Mouse (Mus musculus) urinary bladder, postnatal 25 days (tissue): ENCODE measurements at regions not wholly inside any gene's neighbourhood (a gene's known extent, or its start where the extent isn't known, plus 50 kb on each side); places are given as distances from the start of the nearest gene placed in this dataset.

Source experiments
- DNase-seq: peaks from one replicate; pipeline ENCODE4 v3.0.0; 2022; ENCODE audit warnings: low spot score

- no peak for DNase-seq
Observed at GRCm38 (mm10) chr12:25262461-25262860, 165.5 kb upstream of the Id2 start.

GRCm38 (mm10) chr12:25259123-25259522 is 162.2 kb upstream of the Id2 start:
- DNase-seq = no peak

DNA sequence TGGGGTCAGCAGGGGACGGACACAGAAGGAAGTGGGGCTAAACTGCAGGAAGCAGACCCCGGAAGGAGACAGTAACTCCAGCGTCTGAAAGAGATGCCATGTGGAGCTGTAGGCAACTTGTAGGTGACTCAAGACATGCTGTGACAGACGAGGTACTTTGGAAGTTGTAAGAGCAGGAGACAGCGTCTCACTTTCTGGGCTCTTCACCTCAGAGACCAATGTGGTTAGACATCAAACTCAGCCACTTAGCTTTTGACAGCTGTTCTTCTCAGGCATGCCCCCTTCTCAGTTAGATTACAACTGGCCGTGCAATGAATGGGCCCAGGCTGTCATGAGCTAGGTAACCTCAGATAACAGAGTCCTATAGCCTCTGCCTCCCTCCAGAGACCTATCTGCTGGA is 159.3 kb upstream of the Id2 start:
- no peak for DNase-seq

GRCm38 (mm10) chr12:25254716-25255115 is 157.8 kb upstream of the Id2 start:
- no peak for DNase-seq

GRCm38 (mm10) chr12:25252776-25253510 is 156.0 kb upstream of the Id2 start:
- no peak for DNase-seq

DNA sequence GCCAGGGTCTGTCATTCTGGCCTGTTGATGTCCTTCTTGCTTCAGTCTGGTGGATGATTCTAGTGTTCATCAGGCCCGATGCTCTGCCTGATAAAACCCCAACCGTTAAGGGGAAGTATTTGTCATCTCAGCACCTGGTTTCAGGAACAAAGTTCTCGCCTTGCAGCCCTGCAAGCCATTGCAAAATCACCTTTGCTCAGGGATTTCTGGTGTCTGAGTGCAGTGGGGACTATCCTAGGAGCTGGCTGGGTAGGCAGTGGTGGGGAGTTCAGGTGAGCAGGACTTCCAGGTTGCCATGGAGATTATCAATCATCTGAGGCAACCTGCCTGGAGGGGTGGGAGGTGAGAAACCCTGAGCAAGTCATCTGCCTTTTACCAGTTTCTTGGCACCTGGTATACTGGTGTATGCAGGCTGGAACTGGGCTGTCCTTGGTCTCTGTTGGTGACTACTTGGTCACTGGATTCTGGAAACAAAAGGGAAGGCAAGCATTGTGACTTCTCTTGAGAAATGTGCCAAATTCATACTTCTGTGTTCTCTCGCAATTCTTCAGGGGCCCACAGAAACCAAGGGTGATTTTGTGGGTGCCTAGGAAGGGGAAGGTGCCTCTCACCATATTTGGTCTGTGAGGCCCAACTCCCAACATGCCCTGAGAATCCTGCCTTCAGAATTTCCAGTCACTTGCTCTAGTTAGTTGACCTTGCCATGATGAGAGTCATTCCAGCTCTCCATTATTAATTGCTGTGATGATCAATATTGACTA is 154.7 kb upstream of the Id2 start:
- no peak for DNase-seq

DNA sequence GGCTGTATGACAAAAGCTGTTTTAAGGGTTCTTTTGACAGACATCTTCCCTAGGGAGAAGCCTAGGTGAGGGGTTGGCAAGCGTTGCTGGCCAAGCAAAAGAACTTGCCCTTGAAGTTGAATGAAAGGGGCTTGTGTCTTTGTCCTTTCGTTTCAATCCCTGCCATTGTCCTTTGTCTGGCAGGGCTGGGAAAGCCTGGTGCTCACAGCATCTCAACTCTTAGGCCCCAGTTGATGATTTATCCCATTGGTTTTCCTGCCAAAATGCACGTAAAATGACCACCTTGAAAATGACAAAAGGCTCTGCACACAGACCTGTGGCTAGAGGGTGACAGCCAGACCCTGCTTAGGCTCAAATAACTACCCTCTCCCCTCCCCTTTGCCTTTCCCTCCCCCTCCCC is 153.9 kb upstream of the Id2 start:
- DNase-seq = no peak

- DNase-seq = no peak
Observed at GRCm38 (mm10) chr12:25248681-25249366, 151.9 kb upstream of the Id2 start.

DNA sequence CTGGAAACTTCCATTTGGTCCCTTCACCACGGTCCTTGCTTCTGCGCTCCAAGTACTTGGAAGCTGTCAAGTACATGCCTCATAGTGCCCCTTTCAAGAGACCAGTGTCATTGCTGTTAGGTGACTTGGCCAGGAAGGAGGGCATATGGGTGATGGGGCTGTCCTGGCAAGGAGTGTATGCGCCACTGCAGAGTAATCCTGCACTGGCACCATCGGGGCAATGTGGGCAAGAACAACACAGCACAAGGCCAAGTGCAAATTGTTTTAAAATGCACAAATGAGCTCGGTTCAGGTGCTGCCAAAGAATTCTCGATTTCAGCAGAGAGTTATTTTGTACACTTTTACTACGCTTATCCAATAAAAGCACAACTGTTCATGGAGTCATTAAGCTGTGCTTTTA is 149.6 kb upstream of the Id2 start:
- no peak for DNase-seq

GRCm38 (mm10) chr12:25245661-25246060 is 148.7 kb upstream of the Id2 start:
- no peak for DNase-seq

- no peak for DNase-seq
Observed at GRCm38 (mm10) chr12:25245251-25245650, 148.3 kb upstream of the Id2 start.

DNA sequence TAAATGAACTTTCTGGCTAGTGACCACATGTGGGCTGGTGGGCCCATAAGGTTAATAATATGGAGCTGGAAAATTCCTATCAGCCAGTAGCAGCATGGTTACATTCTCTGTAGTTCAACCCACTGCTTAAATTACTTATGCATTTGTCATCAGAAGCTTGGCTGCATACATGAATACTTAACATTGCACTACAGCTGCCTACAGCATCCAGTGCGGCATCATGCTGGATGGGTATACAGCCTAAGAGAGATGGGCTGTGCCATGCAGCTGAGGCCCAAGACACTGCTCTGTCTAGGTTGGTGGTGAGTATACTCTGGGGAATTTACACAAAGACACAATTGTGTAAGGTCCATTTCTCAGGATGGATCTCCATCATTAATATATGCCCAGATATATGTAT is 147.7 kb upstream of the Id2 start:
- DNase-seq = no peak

GRCm38 (mm10) chr12:25243901-25244300 is 147.0 kb upstream of the Id2 start:
- no peak for DNase-seq

GRCm38 (mm10) chr12:25242369-25242768 is 145.4 kb upstream of the Id2 start:
- DNase-seq = no peak

GRCm38 (mm10) chr12:25241675-25242074 is 144.7 kb upstream of the Id2 start:
- no peak for DNase-seq

GRCm38 (mm10) chr12:25240796-25241195 is 143.9 kb upstream of the Id2 start:
- DNase-seq = no peak

GRCm38 (mm10) chr12:25240142-25240541 is 143.2 kb upstream of the Id2 start:
- DNase-seq = no peak

GRCm38 (mm10) chr12:25235071-25235470 is 138.1 kb upstream of the Id2 start:
- DNase-seq = no peak

DNA sequence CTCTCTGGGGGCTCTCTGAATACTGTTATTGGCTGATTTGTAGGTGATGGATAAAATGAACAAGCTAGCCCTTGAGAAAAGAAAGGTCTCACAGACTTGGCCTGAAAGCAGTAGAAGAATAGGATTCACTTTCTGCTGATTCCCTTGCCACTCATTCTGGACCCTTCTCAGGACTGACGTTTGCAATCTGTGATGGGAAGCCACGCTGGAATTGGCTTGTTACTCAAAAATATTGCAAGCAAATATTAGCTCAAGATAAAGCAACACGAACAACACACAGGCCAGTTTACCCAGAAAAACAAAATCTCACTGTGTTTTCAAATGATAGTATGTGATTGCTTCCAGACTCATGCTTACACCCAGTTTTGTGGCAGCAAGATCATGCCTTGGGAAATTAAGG is 137.7 kb upstream of the Id2 start:
- no peak for DNase-seq

GRCm38 (mm10) chr12:25233027-25233535 is 136.1 kb upstream of the Id2 start:
- no peak for DNase-seq

- no peak for DNase-seq
Observed at GRCm38 (mm10) chr12:25232358-25233026, 135.6 kb upstream of the Id2 start.

GRCm38 (mm10) chr12:25228708-25229107 is 131.8 kb upstream of the Id2 start:
- no peak for DNase-seq
